Mouse (Mus musculus) lung, postnatal 0 days (tissue): ENCODE data around the gene Myl12a.

Experiments
- CTCF ChIP-seq: IDR thresholded peaks from 2 replicates; pipeline ENCODE4 v1.5.1; 2016; ENCODE audit warnings: antibody characterized with exemption, mild to moderate bottlenecking
- EP300 ChIP-seq: IDR thresholded peaks from 2 replicates; pipeline ENCODE4 v1.6.1; 2016; ENCODE audit warnings: antibody characterized with exemption, mild to moderate bottlenecking, control low read depth

GRCm38 (mm10) chr17:70965281-70965680 is 37.4 kb downstream of the Myl12a start:
- TF ChIP-seq CTCF (no peak), EP300 (no peak)
